Mouse (Mus musculus): ENCODE data around the gene Rlbp1. TPM values are rescaled to one million over a fixed set of nuclear protein-coding genes. Genes with fewer than 3 reads are reported as not detected.
A peak's percentile ranks its signal among the peaks of the same experiment; 100 is the strongest.

The Rlbp1 gene
- total RNA-seq, 2 experiments from 2014 or later, result 23.4 to 24.3 TPM

- no peak for DNase-seq (ENCODE audit: low spot score in 2 of 2)
- intact Hi-C loops (cut with DNase I), result no loop called here
These were observed 1.9 kb upstream of the Rlbp1 start for GRCm38 (mm10) chr7:79388671-79389206.

GRCm38 (mm10) chr7:79387991-79388390 lies 1.1 kb upstream of the Rlbp1 start:
- intact Hi-C loops (cut with DNase I), result no loop called here
- no peak for DNase-seq (ENCODE audit: low spot score in 2 of 2)

- no peak for DNase-seq (ENCODE audit: low spot score in 2 of 2)
- intact Hi-C loops (cut with DNase I), result no loop called here
These were observed 292 bp upstream of the Rlbp1 start for GRCm38 (mm10) chr7:79387140-79387539.

- intact Hi-C loops (cut with DNase I), result no loop called here
- no peak for DNase-seq (ENCODE audit: low spot score in 2 of 2)
These were observed 10.2 kb downstream of the Rlbp1 start for GRCm38 (mm10) chr7:79376516-79377275.

- intact Hi-C loops (cut with DNase I), result no loop called here
These were observed 11.3 kb downstream of the Rlbp1 start for GRCm38 (mm10) chr7:79375594-79375993.

GRCm38 (mm10) chr7:79374017-79374416 lies 12.8 kb downstream of the Rlbp1 start:
- intact Hi-C loops (cut with DNase I), result no loop called here
- no peak for DNase-seq (ENCODE audit: low spot score in 2 of 2)

More at GRCm38 (mm10) chr7:79375594-79375993, 11.3 kb downstream of the Rlbp1 start:
- DNase-seq (ENCODE audit: low spot score in 2 of 2), result no peak

- intact Hi-C loops (cut with DNase I), result loop anchor here (2.0 kb wide), 1 partner anchor 95 kb away; the partner anchor contains the start of gene Polg
- peak; percentile 61 to 75 for DNase-seq (ENCODE audit: low spot score in 2 of 2)
These were observed 15.4 kb downstream of the Rlbp1 start for GRCm38 (mm10) chr7:79371321-79371879.

- DNase-seq (ENCODE audit: low spot score in 2 of 2), result no peak
These were observed 17.4 kb downstream of the Rlbp1 start for GRCm38 (mm10) chr7:79369416-79369815.

GRCm38 (mm10) chr7:79368664-79369063 lies 18.2 kb downstream of the Rlbp1 start:
- intact Hi-C loops (cut with DNase I), result no loop called here

More at GRCm38 (mm10) chr7:79369416-79369815, 17.4 kb downstream of the Rlbp1 start:
- intact Hi-C loops (cut with DNase I), result no loop called here

GRCm38 (mm10) chr7:79363370-79364043 lies 23.3 kb downstream of the Rlbp1 start:
- intact Hi-C loops (cut with DNase I), result no loop called here
- DNase-seq (ENCODE audit: low spot score in 2 of 2), result peak; percentile 64 to 82

More at GRCm38 (mm10) chr7:79368664-79369063, 18.2 kb downstream of the Rlbp1 start:
- no peak for DNase-seq (ENCODE audit: low spot score in 2 of 2)

- no peak for DNase-seq (ENCODE audit: low spot score in 2 of 2)
- intact Hi-C loops (cut with DNase I), result no loop called here
These were observed 24.0 kb downstream of the Rlbp1 start for GRCm38 (mm10) chr7:79362830-79363229.

- intact Hi-C loops (cut with DNase I), result no loop called here
- DNase-seq (ENCODE audit: low spot score in 2 of 2), result peak; percentile 64 to 83
These were observed 24.6 kb downstream of the Rlbp1 start for GRCm38 (mm10) chr7:79362208-79362607.

GRCm38 (mm10) chr7:79360056-79360455 lies 26.8 kb downstream of the Rlbp1 start:
- intact Hi-C loops (cut with DNase I), result no loop called here
- DNase-seq (ENCODE audit: low spot score in 2 of 2), result peak in 1 of 2 experiments; percentile 56

- intact Hi-C loops (cut with DNase I), result no loop called here
- no peak for DNase-seq (ENCODE audit: low spot score in 2 of 2)
These were observed 27.7 kb downstream of the Rlbp1 start for GRCm38 (mm10) chr7:79359183-79359435.

GRCm38 (mm10) chr7:79358350-79359182 lies 28.3 kb downstream of the Rlbp1 start:
- intact Hi-C loops (cut with DNase I), result no loop called here
- DNase-seq (ENCODE audit: low spot score in 2 of 2), result peak; percentile 86 to 93

- intact Hi-C loops (cut with DNase I), result loop anchor here (1.0 to 5.0 kb wide), 4 partner anchors 78 to 423 kb away; partner anchors contain the start of gene Abhd2
- peak; percentile 93 to 94 for DNase-seq (ENCODE audit: low spot score in 2 of 2)
These were observed 37.0 kb downstream of the Rlbp1 start for GRCm38 (mm10) chr7:79349738-79350386.

- DNase-seq (ENCODE audit: low spot score in 2 of 2), result no peak
- intact Hi-C loops (cut with DNase I), result loop anchor here (1.0 to 5.0 kb wide), 4 partner anchors 77 to 422 kb away; partner anchors contain the start of gene Abhd2
These were observed 38.0 kb downstream of the Rlbp1 start for GRCm38 (mm10) chr7:79348816-79349215.

GRCm38 (mm10) chr7:79347108-79347813 lies 39.6 kb downstream of the Rlbp1 start:
- DNase-seq (ENCODE audit: low spot score in 2 of 2), result peak; percentile 52 to 58
- intact Hi-C loops (cut with DNase I), result loop anchor here (5.0 kb wide), 3 partner anchors 75 to 420 kb away; partner anchors contain the start of gene Abhd2

All from left cerebral cortex, postnatal 14 days (tissue).